Mouse (Mus musculus) ES-E14 (cell line): Measurements from ENCODE around the gene Enpp1. TPM values are rescaled to one million over a fixed set of nuclear protein-coding genes. Genes with fewer than 3 reads are reported as not detected.

Experiments
- DNase-seq: peaks from one replicate; pipeline ENCODE4 v3.0.0-alpha.2; 2013; ENCODE audit warnings: low read depth, low spot score
- H3K27ac ChIP-seq: 2 replicates; pipeline ENCODE4 v1.5.1; 2012; ENCODE audit warnings: low read depth, mild to moderate bottlenecking, low read length, moderate library complexity, mixed read lengths; ENCODE audit not compliant: poor library complexity, insufficient read depth, severe bottlenecking
- H3K36me3 ChIP-seq: 2 replicates; pipeline ENCODE4 v1.6.1; 2012; ENCODE audit warnings: mild to moderate bottlenecking, low read length, moderate library complexity, mixed read lengths; ENCODE audit not compliant: control insufficient read depth, poor library complexity, insufficient read depth, severe bottlenecking
- H3K4me1 ChIP-seq, 2 experiments: fragments of 150-350 bp in 1 of 2; sonication (generic) in 1 of 2; 2 replicates each; pipeline ENCODE4 v1.6.1; 2012; ENCODE audit warnings: low read length in 2 of 2, mild to moderate bottlenecking in 1 of 2, mixed read lengths in 1 of 2; ENCODE audit not compliant: control insufficient read depth in 2 of 2, insufficient read depth in 2 of 2, poor library complexity in 1 of 2
- H3K4me3 ChIP-seq, 2 experiments: fragments of 150-350 bp in 1 of 2; sonication (generic) in 1 of 2; 2 replicates each; pipeline ENCODE4 v1.5.1; 2012; ENCODE audit warnings: low read length in 2 of 2, low read depth in 1 of 2, mild to moderate bottlenecking in 1 of 2, mixed read lengths in 1 of 2; ENCODE audit not compliant: insufficient read depth in 1 of 2, poor library complexity in 1 of 2, severe bottlenecking in 1 of 2
- H3K9ac ChIP-seq: 2 replicates; pipeline ENCODE4 v1.6.1; 2012; ENCODE audit warnings: low read depth, mild to moderate bottlenecking, low read length, mixed read lengths; ENCODE audit not compliant: poor library complexity, insufficient read depth, severe bottlenecking
- H3K9me3 ChIP-seq: fragments of 150-350 bp; sonication (generic); 2 replicates; pipeline ENCODE4 v1.6.1; 2012; ENCODE audit warnings: low read depth, mild to moderate bottlenecking, low read length; ENCODE audit not compliant: control insufficient read depth, insufficient read depth
- CHD2 ChIP-seq: IDR thresholded peaks from 2 replicates; pipeline ENCODE4 v1.6.1; 2014; ENCODE audit warnings: mild to moderate bottlenecking, low read depth, low read length, inconsistent platforms
- HCFC1 ChIP-seq: IDR thresholded peaks from 2 replicates; pipeline ENCODE4 v1.6.1; 2012; ENCODE audit warnings: low read length, inconsistent platforms, borderline replicate concordance; ENCODE audit not compliant: insufficient read depth
- MAFK ChIP-seq: IDR thresholded peaks from 2 replicates; pipeline ENCODE4 v1.6.1; 2014; ENCODE audit warnings: mild to moderate bottlenecking, low read depth, low read length, inconsistent platforms; ENCODE audit not compliant: insufficient read depth
- ZC3H11A ChIP-seq: IDR thresholded peaks from 2 replicates; pipeline ENCODE4 v1.6.1; 2012; ENCODE audit warnings: low read depth, mild to moderate bottlenecking, inconsistent platforms, low read length, borderline replicate concordance
- ZNF384 ChIP-seq: IDR thresholded peaks from 2 replicates; pipeline ENCODE4 v1.6.1; 2012; ENCODE audit warnings: low read depth, low read length, inconsistent platforms
- in situ Hi-C, 2 experiments: fragments of 600-800 bp; cut with MboI; formaldehyde crosslinking; loops; one replicate each; pipeline ENCODE4 v1.15.1; 2025; ENCODE audit warnings: low sequenced_read_pairs in 2 of 2, inconsistent platforms in 1 of 2; ENCODE audit not compliant: unreplicated experiment in 2 of 2
- total RNA-seq: library from RNA; depleted of rRNA; stranded (reverse); fragments of 300-350 nt; gene quantifications from 2 replicates; pipeline ENCODE4 v1.2.3, GENCODE M21; 2012

Enpp1 gene
- total RNA-seq, 1 experiment: 0.62 TPM

DNA sequence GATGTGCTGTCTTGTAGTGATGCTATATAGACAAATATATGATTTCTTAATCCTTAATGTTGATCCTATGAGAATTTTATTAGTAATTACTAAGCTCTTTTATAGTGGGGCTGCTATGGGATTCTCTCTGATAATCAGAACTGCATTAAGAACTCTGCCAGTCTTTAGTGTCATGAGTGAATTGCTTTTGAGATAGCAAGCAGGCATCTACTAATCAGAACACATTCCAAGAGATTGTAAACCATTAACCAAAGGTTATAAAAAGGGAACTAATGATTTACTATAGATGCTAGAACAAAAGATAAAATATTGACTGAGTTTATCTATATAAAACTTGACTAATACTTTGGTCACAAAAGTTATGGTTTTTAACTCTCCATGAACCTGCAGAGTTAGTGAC, 108.2 kb downstream of the Enpp1 start:
- no peak overlapping the region for H3K4me3 ChIP-seq
- H3K4me1 ChIP-seq: no peaks in the 10 kb centered on the region
- TF ChIP-seq HCFC1 (no peak), CHD2 (no peak), ZC3H11A (no peak), ZNF384 (no peak), MAFK (no peak)
- no peaks in the 10 kb centered on the region for H3K36me3 ChIP-seq
- H3K27ac ChIP-seq: no peak overlapping the region
- in situ Hi-C loops: loop anchor here (25.0 kb wide), 4 partner anchors 216 to 816 kb away; partner anchors contain the start of genes Rps12 (in 1 of the 2), Slc18b1 (in 1 of the 2), Taar4 (in 1 of the 2) and Taar5 (in 1 of the 2)
- no peaks in the 10 kb centered on the region for H3K9me3 ChIP-seq
- DNase-seq: no peak
- no peak overlapping the region for H3K9ac ChIP-seq

DNA sequence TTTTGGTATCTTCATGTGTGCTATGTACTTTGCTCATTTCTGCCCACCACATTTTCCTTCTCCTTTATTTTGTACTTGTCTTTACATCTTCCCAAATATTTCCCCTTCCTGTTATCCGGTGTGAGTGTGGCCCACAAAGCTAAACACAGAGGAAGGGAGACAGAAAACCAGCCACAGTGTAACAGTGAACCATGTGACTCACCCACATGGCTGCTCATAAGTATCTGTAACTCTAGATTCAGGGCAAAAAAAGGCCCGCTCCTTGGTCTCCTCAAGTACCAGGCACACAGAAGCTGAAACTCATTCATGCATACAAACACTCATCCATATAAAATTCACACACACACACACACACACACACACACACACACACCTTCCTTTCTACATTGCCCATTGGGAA, 108.9 kb downstream of the Enpp1 start:
- Histone ChIP-seq H3K36me3 (no peaks in the 10 kb centered on the region), H3K27ac (no peak overlapping the region), H3K4me3 (no peak overlapping the region), H3K9me3 (no peaks in the 10 kb centered on the region), H3K9ac (no peak overlapping the region), H3K4me1 (no peaks in the 10 kb centered on the region)
- in situ Hi-C loops: loop anchor here (25.0 kb wide), 4 partner anchors 216 to 816 kb away; partner anchors contain the start of genes Rps12 (in 1 of the 2), Slc18b1 (in 1 of the 2), Taar4 (in 1 of the 2) and Taar5 (in 1 of the 2)
- no peak for DNase-seq
- TF ChIP-seq ZC3H11A: no peak
- TF ChIP-seq CHD2: no peak
- TF ChIP-seq HCFC1: no peak
- no peak for TF ChIP-seq MAFK
- no peak for TF ChIP-seq ZNF384

DNA sequence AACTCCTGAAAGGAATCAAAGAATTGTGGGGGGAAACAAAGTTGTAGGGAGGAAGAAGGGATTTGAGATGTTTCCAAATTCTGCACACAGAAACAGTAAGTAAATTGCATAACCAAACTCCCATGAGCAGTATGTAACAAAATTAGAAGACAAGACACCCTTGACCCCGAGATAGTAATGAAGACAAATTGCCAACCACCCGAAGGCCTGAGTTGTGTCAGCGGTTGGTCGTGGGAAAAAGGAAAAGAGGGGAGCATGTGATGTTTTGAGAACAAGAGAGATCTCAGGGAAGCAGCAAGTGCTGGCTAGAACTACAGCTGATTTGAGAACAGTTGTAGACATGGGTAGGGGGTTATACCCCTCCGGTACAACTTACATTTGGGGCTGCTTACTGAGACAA, 112.2 kb downstream of the Enpp1 start:
- H3K9ac ChIP-seq: no peak overlapping the region
- TF ChIP-seq ZC3H11A (no peak), HCFC1 (no peak), CHD2 (no peak), ZNF384 (no peak), MAFK (no peak)
- H3K27ac ChIP-seq: no peak overlapping the region
- no peak overlapping the region for H3K4me3 ChIP-seq
- DNase-seq: no peak
- in situ Hi-C loops: loop anchor here (25.0 kb wide), 4 partner anchors 213 to 813 kb away; partner anchors contain the start of genes Rps12 (in 1 of the 2), Slc18b1 (in 1 of the 2), Taar4 (in 1 of the 2) and Taar5 (in 1 of the 2)
- H3K9me3 ChIP-seq: no peaks in the 10 kb centered on the region
- H3K4me1 ChIP-seq: peaks cover 0 to 6% of the 10 kb centered on the region in 2 experiments; a peak in 2 of 4 replicates
- H3K36me3 ChIP-seq: peaks cover 7% of the 10 kb centered on the region

DNA sequence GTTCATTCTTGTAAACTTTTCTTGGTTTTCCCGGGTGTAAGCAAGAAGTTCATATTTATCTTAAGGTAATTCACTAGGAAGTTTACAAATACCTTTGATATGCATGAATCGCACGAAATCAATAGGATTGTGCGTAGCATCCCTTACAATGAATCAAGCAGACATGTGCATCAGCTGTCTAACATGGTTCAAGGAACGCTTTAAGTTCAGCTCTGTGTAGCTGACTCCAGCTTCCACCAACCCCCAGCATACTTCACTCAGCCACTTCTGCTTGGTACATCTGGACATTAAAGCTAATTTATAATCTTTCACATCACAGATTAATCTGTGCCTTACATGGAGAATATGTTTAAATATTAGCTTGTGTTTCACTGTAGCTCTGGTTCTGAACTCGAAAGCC, 113.3 kb downstream of the Enpp1 start:
- no peak for DNase-seq
- no peaks in the 10 kb centered on the region for H3K9me3 ChIP-seq
- in situ Hi-C loops: no loop called here
- peaks cover 7% of the 10 kb centered on the region for H3K36me3 ChIP-seq
- TF ChIP-seq CHD2: no peak
- no peak for TF ChIP-seq ZC3H11A
- no peak for TF ChIP-seq HCFC1
- TF ChIP-seq ZNF384: no peak
- TF ChIP-seq MAFK: no peak
- H3K9ac ChIP-seq: no peak overlapping the region
- H3K27ac ChIP-seq: no peak overlapping the region
- H3K4me3 ChIP-seq: no peak overlapping the region
- H3K4me1 ChIP-seq: peaks cover 0 to 9% of the 10 kb centered on the region in 2 experiments; a peak in 2 of 4 replicates
